In genomic region chr5:67473723-67474122, GRCm38 (mm10) we compare ENCODE assay signal across 16 mouse cellular contexts. TPM values are rescaled to one million over a fixed set of nuclear protein-coding genes. Genes with fewer than 3 reads are reported as not detected.
A peak's percentile ranks its signal among the peaks of the same experiment; 100 is the strongest.
DNase-seq lines count a peak whose midpoint lies in the region; ATAC-seq and TF ChIP-seq lines count a peak whose summit lies in the region.
"Had no signal": no experiment of that assay in that cellular context is flagged by ENCODE, and none has a peak within 500 bp of the region (broad histone marks: within the 10 kb centered on the region; RNA-seq: fewer than 3 reads in every experiment).

No protein-coding gene starts in this region.

- ATAC-seq in forebrain, postnatal 0 days, result peak; percentile 63; the same call in 1 of the 2 replicates
- ATAC-seq: midbrain, embryonic 13.5 days had no signal

- no peaks in the 10 kb centered on the region for H3K36me3 ChIP-seq in forebrain, postnatal 0 days (ENCODE audit: insufficient read depth)
- H3K36me3 ChIP-seq: embryonic facial prominence, embryonic 12.5 days; midbrain, embryonic 13.5 days; neural tube, embryonic 12.5 days had no signal

- H3K9me3 ChIP-seq in forebrain, postnatal 0 days (ENCODE audit: low read length), result no peaks in the 10 kb centered on the region
- H3K9me3 ChIP-seq: embryonic facial prominence, embryonic 12.5 days; midbrain, embryonic 13.5 days; neural tube, embryonic 12.5 days had no signal

- peaks cover 8% of the 10 kb centered on the region; the same call in 1 of the 2 replicates for H3K4me1 ChIP-seq in forebrain, postnatal 0 days (ENCODE audit: insufficient read depth)
- H3K4me1 ChIP-seq: embryonic facial prominence, embryonic 12.5 days; midbrain, embryonic 13.5 days had no signal

- no peak overlapping the region; the same call in 1 of the 2 replicates for H3K4me2 ChIP-seq in forebrain, postnatal 0 days (ENCODE audit: low read depth)
- H3K4me2 ChIP-seq: embryonic facial prominence, embryonic 12.5 days; midbrain, embryonic 13.5 days; neural tube, embryonic 12.5 days had no signal

- H3K4me3 ChIP-seq in forebrain, postnatal 0 days (ENCODE audit: low read depth, low read length), result no peak overlapping the region
- H3K4me3 ChIP-seq: embryonic facial prominence, embryonic 12.5 days; midbrain, embryonic 13.5 days; neural tube, embryonic 12.5 days had no signal

- no peaks in the 10 kb centered on the region for H3K27me3 ChIP-seq in forebrain, postnatal 0 days (ENCODE audit: insufficient read depth, low read length)
- H3K27me3 ChIP-seq: embryonic facial prominence, embryonic 12.5 days; midbrain, embryonic 13.5 days; neural tube, embryonic 12.5 days had no signal

- no peak for TF ChIP-seq CTCF in forebrain, postnatal 0 days (IDR thresholded peaks at IDR 0.05; ENCODE audit: low read depth)

- no peak overlapping the region for H3K9ac ChIP-seq in forebrain, postnatal 0 days
- H3K9ac ChIP-seq: embryonic facial prominence, embryonic 12.5 days; midbrain, embryonic 13.5 days; neural tube, embryonic 12.5 days had no signal

- WGBS in forebrain, postnatal 0 days, result 18% methylated on average over 8 of the region's 8 CpGs

- peak; percentile 25 to 26 for DNase-seq in cerebellum, postnatal 14 days
- DNase-seq in cerebellum, adult 9-11 months, result no peak
- peak; percentile 4 for DNase-seq in layer of hippocampus, adult 11-12 months (ENCODE audit: low spot score)
- DNase-seq in layer of hippocampus, postnatal 25 days (ENCODE audit: extremely low spot score in 1 of 2, low spot score in 1 of 2), result no peak
- DNase-seq in forebrain, postnatal 0 days, result peak; percentile 60
- peak; percentile 57 for DNase-seq in lung, postnatal 25 days (ENCODE audit: low spot score)
- DNase-seq in thymus, postnatal 4 days, result no peak
- DNase-seq in urinary bladder, postnatal 25 days (ENCODE audit: low spot score), result no peak
- DNase-seq: B cell, adult 2 months; cerebellum, adult 9-10 months; heart, adult 18-20 months; heart, postnatal 10 days had no signal

- no peak overlapping the region for H3K27ac ChIP-seq in forebrain, postnatal 0 days (ENCODE audit: low read depth, low read length)
- H3K27ac ChIP-seq: embryonic facial prominence, embryonic 12.5 days; midbrain, embryonic 13.5 days; neural tube, embryonic 12.5 days; stomach, postnatal 0 days had no signal

RNA-seq across cellular contexts. Expression of gene Bend4, which starts 45.6 kb away (rescaled TPM):
- total RNA-seq in layer of hippocampus, postnatal 25 days (2021), result 1 to 10 TPM; 8.7 to 9.9 TPM
- 7.2 and 11.5 TPM in 2 replicates for total RNA-seq in forebrain, postnatal 0 days (2014; rRNA removed)
- 2.6 and 5.0 TPM in 2 replicates for polyA plus RNA-seq in forebrain, postnatal 0 days (2015; fragmentation: Nextera tagmentation; extraction: Ambion mirVana)

Comparison
In these comparisons a context has a peak if more than half of its experiments do, and no peak if none do; other contexts are left out.
1. DNase-seq: peak in cerebellum, postnatal 14 days (2 of 2), layer of hippocampus, adult 11-12 months (single experiment), forebrain, postnatal 0 days (single experiment) and lung, postnatal 25 days (single experiment); none in cerebellum, adult 9-11 months (single experiment), layer of hippocampus, postnatal 25 days (0 of 2), thymus, postnatal 4 days (single experiment) and urinary bladder, postnatal 25 days (single experiment).